Mouse (Mus musculus) heart, postnatal 14 days (tissue): ENCODE measurements around the gene Ddx20. TPM values are rescaled to one million over a fixed set of nuclear protein-coding genes. Genes with fewer than 3 reads are reported as not detected.
"Not testable (repeated sequence)": the region's sequence is repeated elsewhere in the genome, so short reads cannot be mapped to it uniquely, and the experiment has no call there.

Experiments
- DNase-seq, 2 experiments: peaks; one replicate each; pipeline ENCODE4 v3.0.0; 2021 to 2022
- intact Hi-C: fragments of 180-260 bp; cut with DNase I; formaldehyde crosslinking; loops from one replicate; pipeline ENCODE4 v1.15.1; 2025
- total RNA-seq, 2 experiments: library from RNA; stranded (reverse); gene quantifications; 2 replicates each; pipeline ENCODE4 v1.2.3; 2021

The Ddx20 gene
- total RNA-seq, 2 experiments from 2014 or later: 11.2 to 12.7 TPM

- DNase-seq: no peak
- intact Hi-C loops: no loop called here
These were observed 20.2 kb upstream of the Ddx20 start for GRCm38 (mm10) chr3:105707590-105707989.

GRCm38 (mm10) chr3:105706366-105707020, 19.1 kb upstream of the Ddx20 start:
- DNase-seq: peak in 1 of 2 experiments; percentile 49
- intact Hi-C loops: no loop called here

DNA sequence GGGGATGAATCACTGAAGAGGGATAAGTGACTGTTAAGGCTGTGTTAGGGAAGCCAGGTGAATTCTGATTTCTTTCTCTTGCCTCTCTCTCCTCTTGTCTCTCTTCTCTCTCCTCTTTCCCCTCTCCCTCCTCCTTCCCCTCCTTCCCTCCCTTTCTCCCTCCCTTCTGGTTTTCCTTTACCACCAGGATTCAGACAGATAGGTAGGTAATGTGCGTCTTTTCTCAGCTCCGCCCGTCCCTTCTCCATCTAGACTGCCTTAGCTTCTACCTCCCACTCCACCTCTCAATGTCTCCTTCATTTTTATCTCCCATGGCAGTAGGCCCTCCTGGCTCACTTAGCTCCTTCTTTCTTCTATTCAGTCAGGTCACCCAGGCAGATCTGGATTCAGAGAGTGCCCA, 18.2 kb upstream of the Ddx20 start:
- intact Hi-C loops: no loop called here
- no peak for DNase-seq

- intact Hi-C loops: no loop called here
- peak; percentile 77 to 81 for DNase-seq
These were observed 17.7 kb upstream of the Ddx20 start for GRCm38 (mm10) chr3:105705061-105705549.

- intact Hi-C loops: no loop called here
- DNase-seq: peak; percentile 84 to 86
These were observed 16.9 kb upstream of the Ddx20 start, which contains the start of gene Inka2 for GRCm38 (mm10) chr3:105704031-105705008. TSS of gene Inka2 (plus strand) at chr3:105704599.

DNA sequence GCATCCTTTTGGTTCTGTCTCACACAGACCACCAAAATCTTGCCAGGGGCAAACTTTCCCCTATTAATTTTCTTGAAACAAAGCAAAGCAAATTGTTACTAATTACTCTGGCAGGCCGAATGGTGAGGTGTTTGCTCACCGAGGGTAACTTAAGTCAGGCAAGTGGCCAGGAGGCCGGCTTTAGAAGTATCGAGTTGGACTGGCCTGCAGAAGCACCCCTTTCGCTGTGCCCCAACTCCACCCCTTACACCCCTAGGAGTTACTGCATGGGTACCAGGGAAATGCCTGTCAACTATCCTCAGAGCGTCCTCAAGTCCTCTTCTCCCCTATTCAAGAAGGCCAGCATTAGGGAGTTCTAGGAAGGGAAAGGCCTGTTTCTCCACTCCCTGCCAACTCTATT, 16.2 kb upstream of the Ddx20 start:
- no peak for DNase-seq
- intact Hi-C loops: no loop called here

DNA sequence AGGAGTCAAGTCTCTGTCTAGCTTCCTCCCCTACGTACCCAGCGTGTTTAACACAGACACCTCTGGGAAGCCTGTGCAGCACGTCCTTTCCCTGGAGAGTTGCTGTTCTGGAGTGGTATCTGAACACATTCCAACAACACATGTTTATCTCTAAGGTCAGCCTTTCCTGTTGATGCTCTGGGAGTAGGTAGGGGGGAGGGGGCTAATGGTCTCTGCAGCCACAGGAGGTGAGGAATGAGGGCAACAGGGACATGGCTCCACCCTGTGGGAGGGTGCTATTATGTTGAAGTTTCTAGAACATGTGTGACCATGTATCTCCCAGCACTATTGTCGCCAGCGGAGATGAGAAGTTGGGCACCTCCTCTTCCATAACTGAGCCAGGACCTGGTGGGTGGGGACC, 14.0 kb upstream of the Ddx20 start:
- peak in 1 of 2 experiments; percentile 57 for DNase-seq
- intact Hi-C loops: no loop called here

DNA sequence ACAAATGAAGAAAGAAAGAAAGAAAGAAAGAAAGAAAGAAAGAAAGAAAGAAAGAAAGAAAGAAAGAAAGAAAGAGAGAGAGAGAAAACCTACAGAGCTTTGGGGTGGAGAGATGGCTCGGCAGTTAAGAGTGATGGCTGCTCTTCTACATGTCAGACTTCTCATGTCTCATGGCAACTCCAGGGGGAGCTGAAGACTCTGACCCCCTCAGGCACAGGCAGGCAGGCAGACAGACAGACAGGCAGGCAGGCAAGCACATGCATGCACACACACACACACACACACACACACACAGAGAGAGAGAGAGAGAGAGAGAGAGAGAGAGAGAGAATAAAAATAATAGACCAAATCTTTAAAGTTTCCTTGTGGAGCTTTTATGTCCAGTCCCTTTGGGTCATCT, 13.4 kb upstream of the Ddx20 start:
- not testable (repeated sequence) for DNase-seq

DNA sequence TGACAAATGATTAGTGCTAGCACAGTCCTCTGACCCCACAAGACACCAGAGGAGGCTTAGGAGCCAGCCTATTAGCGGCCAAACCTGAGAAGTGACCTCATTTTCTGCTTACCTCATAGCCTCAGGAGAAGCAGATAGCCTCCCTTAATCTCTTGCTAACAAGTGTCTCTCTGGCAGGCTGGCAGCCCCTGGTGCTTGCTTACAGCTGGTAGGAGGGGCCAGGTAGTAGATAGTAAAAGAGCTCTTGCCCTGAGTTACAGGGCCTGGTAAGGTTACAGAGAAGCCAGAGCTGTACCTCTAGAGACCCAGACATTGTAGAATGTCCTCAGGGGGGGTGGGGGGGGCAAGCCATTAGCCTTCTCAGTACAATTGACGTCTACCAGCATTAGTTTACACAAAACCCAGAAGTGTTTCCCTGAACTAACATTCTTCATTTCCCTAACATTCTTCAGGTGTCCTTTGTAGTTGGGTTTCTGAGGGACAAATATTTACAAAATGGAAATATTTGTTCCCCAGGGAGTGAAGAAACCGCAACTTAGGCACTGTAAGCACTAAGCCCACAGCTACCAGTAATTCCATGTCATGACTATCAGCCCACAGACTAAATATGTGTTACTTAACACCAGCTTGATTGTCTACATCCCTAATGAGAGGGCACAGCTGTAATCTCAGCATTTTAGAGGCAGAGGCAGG, 12.0 kb upstream of the Ddx20 start:
- intact Hi-C loops: no loop called here
- peak in 1 of 2 experiments; percentile 23 for DNase-seq

More for the DNA sequence above, 13.4 kb upstream of the Ddx20 start:
- intact Hi-C loops: not testable (repeated sequence)

DNA sequence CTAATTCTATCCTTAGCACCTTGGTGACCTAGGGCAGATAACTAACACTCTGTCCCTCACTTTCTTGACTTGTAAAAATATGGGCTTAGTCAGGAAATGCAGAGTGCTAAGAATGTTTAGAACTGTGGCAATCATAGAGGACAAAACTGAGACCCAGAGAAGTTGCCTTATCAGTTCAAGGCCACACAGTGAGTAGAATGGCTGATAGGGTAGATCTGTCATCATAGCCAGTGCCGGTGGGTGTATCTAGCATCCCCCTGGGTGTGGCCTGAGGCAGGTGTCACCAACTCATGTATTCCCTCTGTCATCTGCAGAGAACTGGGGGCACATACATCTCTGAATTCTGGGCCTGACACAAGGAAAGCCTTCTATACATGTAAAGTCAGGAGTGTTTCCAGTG, 10.9 kb upstream of the Ddx20 start:
- no peak for DNase-seq
- intact Hi-C loops: no loop called here

- no peak for DNase-seq
- intact Hi-C loops: no loop called here
These were observed 9.7 kb upstream of the Ddx20 start for GRCm38 (mm10) chr3:105697148-105697441.

GRCm38 (mm10) chr3:105696387-105697147, 9.2 kb upstream of the Ddx20 start:
- intact Hi-C loops: no loop called here
- DNase-seq: peak in 1 of 2 experiments; percentile 25

DNA sequence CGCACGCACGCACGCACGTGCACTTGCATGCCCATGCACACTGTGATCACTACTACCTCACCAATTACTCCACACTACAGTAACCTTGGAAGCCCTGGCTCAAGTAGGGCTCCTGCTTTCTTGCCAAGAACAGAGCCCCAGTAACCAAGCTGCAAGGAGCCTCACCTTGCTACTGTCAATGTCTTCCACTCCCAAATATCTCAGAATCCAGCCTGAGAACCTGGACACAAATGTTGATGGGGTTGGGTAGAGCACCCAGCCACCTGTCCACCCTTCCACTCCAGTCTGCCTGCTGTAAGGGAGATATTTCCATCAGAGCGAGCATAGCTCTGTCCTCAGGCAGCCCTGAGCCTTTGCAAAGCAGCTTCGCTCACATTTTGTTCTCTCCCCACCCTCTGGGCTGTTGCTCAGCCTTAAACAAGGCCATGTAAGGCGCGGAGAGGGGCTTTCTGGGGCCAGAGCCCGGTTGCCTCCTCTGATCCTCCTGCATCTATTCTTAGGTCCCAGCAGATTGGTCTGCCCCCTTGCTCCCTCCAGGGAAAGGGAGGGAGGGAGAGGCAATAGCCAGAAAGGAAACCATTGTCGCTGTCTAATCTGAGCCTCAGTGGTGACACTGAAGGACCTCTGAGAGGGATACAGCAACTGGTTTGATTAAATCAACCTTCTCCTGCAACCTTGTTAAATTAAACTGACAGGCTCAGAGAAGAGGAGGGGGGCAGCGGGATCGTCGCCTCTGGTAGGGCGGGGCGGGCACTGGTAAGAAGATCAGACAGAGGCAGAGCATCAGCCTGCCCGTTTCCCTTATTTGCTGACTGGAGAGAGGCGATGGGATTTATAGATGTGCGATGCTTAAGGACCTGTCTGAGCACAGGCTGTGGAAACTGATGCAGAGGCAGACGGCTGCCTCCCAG, 8.4 kb upstream of the Ddx20 start:
- intact Hi-C loops: no loop called here
- DNase-seq: peak; percentile 49 to 58

DNA sequence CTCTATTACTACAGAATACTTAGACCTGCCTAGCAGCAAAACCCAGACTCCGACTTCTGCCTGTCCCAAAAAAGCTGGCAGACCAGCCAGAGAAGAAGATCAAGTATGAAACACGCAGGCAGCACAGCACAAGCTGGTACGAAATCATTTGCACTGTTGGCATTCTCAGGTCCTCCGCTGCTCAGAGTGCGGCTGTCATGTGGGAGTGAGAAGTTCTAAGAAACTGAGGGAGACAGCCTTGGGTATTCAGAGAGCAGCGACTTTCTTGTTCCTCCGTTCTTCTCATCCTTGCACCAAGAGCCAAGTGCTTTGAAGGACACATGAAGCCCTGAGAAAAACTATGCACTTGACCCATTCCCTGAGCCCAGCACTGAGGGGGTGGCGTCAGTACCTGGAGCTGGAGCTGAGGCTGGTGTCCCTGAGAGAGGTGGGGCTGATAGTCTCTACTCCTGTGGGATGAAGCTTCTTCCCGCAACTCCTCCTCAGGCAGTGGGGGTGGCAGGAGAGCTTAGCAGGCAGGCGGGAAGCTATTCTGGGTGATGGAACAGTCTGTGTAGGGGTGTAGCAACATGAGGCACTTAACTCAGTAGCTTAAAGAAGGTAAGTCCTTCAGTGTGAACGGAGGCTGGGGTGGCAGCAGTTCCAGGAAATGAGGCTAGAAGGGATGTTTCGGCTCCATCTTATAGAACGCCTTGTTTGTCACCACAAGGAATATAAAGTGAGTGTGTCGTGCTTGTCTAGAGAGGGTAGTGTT, 6.1 kb upstream of the Ddx20 start:
- DNase-seq: no peak
- intact Hi-C loops: no loop called here

GRCm38 (mm10) chr3:105688536-105688935, 1.2 kb upstream of the Ddx20 start:
- no peak for DNase-seq
- intact Hi-C loops: loop anchor here (5.0 kb wide), 2 partner anchors 114 to 269 kb away; partner anchors contain the start of genes Rap1a and Wdr77

DNA sequence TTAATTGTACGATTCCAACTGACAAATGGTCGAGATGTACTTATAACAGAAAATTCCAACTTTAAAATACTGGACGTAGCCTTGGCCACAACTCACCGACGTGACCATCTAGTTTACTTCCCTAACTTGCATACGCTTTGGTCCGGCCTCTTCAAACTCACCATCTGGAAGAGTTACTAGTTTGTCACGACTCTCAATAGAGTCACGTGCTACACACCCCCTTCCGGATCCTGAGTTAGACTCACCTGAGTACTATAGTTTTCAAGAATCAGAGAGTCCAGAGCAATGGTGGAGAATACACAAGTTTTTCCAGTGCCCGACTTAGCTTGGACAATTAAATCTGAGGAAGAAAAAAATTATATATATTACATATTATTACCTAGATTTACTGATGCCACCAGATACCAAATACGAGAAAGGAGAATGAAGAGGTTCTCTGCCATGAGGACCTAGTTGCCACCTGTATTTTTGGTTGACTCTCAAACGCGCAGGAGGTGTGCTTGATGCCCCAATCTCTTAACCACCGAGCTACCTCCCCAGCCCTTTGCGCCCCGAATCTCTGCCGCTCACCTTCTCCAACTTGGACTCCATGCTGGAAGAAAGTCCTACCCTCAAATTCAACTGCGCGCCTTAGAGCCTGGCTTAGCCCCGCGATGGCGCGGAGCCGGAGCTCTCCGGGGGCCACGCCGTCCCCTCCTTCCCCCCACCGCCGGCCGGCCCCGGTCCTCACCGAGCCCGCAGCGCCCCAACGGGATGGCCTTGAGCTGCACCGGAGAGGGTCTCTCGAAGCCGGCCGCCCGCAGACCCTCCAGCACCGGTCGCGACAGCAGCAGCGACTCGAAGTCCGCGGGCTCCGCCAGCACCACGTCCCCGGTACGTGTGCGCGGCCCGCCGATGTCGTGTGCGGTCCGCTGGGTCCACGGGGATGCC, 715 bp downstream of the Ddx20 start:
- DNase-seq: peak in 1 of 2 experiments; percentile 38
- intact Hi-C loops: loop anchor here (1.0 to 5.0 kb wide), 4 partner anchors 40 to 271 kb away; partner anchors contain the start of genes Rap1a and Wdr77

- intact Hi-C loops: no loop called here
These were observed 7.0 kb downstream of the Ddx20 start for GRCm38 (mm10) chr3:105680346-105680745.

More at GRCm38 (mm10) chr3:105680346-105680745, 7.0 kb downstream of the Ddx20 start:
- DNase-seq: no peak
